20 mouse cellular contexts compared by ENCODE assay signal in genomic region chr17:5831257-5831806, GRCm38 (mm10).
"Had no signal": no experiment of that assay in that cellular context is flagged by ENCODE, and none has a peak within 500 bp of the region (broad histone marks: within the 10 kb centered on the region; RNA-seq: fewer than 3 reads in every experiment).

No protein-coding gene starts in this region.

- H3K4me2 ChIP-seq: intestine, embryonic 15.5 days; limb, embryonic 13.5 days; lung, embryonic 14.5 days; midbrain, embryonic 12.5 days; midbrain, embryonic 15.5 days had no signal

- H3K27me3 ChIP-seq: intestine, embryonic 15.5 days; limb, embryonic 13.5 days; midbrain, embryonic 12.5 days; midbrain, embryonic 15.5 days had no signal

- H3K27ac ChIP-seq: intestine, embryonic 15.5 days; layer of hippocampus, adult 2 months; limb, embryonic 10.5 days; limb, embryonic 13.5 days; macrophage; midbrain, embryonic 12.5 days; midbrain, embryonic 15.5 days; stomach, postnatal 0 days had no signal

- DNase-seq: kidney, adult 18-20 months; kidney, adult 9 months; kidney, postnatal 14 days; kidney, postnatal 4 days; layer of hippocampus, adult 9-11 months; lung, embryonic 14.5 days; right cerebral cortex, postnatal 14 days; right cerebral cortex, postnatal 4 days; thymus, adult 2 months; thymus, postnatal 14 days; thymus, postnatal 4 days had no signal

- H3K9me3 ChIP-seq: intestine, embryonic 15.5 days; limb, embryonic 10.5 days; limb, embryonic 13.5 days; midbrain, embryonic 12.5 days; midbrain, embryonic 15.5 days had no signal

- H3K9ac ChIP-seq: intestine, embryonic 15.5 days; limb, embryonic 13.5 days; lung, embryonic 14.5 days; midbrain, embryonic 12.5 days; midbrain, embryonic 15.5 days had no signal

- H3K36me3 ChIP-seq: intestine, embryonic 15.5 days; limb, embryonic 10.5 days; midbrain, embryonic 12.5 days; midbrain, embryonic 15.5 days had no signal

- ATAC-seq: intestine, embryonic 15.5 days; lung, postnatal 0 days; midbrain, embryonic 15.5 days had no signal

- H3K4me3 ChIP-seq: intestine, embryonic 15.5 days; layer of hippocampus, adult 2 months; limb, embryonic 10.5 days; limb, embryonic 13.5 days; midbrain, embryonic 12.5 days; midbrain, embryonic 15.5 days had no signal
